Mouse (Mus musculus) right cerebral cortex, postnatal 25 days (tissue): Measurements from ENCODE around the gene Nrd1.

Source experiments
- DNase-seq: peaks from one replicate; pipeline ENCODE4 v3.0.0; 2022

Nrd1 gene

DNA sequence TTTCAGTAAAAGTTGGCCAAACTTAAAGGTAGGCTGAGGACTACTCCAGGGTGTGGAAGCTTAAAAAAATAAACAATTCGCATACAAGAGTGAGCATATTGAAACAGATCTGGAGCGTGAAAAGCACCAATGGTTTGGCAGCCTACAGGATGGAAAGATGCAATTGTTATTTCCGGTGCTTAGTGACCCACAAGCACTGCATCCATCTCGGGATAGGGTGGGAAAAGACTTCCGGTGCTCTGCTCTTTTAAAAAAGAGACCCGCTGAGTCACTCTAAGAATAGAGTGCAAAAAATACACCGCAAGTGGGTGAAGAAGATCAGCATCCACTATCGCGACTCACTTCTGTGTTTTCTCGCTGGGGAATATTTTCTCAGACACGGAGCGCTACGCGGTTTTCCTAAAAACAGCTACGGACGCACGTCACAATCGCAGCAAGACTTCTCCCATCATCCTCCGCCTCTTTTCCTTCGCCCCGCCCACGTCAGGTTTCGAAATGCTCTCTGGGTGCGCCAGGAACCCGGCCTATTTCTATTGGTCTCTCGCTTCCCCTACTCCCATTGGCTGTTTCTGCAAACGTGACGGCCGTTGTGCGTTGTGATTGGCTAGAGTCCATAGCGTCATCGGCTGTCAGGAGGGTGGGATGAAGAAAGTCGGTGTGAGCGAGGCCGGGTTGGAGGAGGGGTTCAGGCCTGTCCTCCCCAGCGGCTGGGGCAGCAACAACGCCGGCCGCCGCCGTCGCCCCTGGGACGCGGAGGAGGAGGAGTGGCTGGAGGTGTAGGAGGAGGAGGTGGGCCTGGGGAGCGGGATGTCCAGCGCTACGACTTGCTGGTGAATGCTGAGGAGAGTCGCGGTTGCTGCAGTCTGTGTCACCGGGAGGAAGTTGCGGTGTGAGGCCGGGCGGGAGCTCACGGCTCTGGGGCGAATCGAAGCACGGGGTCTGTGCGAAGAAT, at the start of gene Nrd1:
Gene Nrd1, plus strand, starts transcription at position 657 of the 952 bp plus-strand sequence.
- peak; percentile 99 for DNase-seq

DNA sequence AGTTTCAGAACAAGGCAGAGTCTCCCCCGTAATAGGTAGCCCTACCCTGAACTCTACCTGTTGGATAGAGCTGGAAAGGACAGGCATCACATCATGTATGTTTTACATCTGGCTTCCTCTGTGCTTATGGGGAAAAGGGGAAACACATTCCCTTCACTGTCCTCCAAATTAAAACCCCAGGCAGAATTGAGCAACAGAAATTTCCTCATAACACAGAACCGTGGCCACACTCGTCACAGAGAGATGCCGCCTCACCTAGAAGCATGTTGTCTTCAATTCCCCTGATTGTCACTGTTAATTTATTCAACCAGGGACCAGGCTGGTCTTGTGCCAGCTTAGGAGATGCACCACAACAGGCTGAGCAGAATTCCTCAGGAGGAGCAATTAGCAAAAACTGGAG, 48.8 kb upstream of the Nrd1 start:
- no peak for DNase-seq

DNA sequence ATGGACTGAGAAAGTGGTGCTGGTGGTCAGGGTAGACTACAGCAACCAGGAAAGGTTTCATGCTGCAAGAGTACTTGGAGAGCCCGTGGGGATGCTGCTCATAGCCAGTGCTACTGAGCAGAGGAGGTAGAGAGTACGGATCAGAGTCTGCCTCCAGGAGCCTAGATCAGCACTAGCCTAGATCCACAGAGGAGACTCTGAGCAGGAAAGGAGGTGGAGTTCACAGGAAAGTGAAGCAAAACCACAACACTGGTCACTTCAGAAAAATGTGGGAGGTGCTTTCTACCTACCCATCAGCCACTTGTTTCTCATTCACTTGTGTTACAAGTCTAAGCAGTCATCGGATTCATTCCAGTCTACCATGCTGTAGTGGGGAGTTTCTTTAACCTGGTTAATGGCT, 40.8 kb upstream of the Nrd1 start:
- no peak for DNase-seq

DNA sequence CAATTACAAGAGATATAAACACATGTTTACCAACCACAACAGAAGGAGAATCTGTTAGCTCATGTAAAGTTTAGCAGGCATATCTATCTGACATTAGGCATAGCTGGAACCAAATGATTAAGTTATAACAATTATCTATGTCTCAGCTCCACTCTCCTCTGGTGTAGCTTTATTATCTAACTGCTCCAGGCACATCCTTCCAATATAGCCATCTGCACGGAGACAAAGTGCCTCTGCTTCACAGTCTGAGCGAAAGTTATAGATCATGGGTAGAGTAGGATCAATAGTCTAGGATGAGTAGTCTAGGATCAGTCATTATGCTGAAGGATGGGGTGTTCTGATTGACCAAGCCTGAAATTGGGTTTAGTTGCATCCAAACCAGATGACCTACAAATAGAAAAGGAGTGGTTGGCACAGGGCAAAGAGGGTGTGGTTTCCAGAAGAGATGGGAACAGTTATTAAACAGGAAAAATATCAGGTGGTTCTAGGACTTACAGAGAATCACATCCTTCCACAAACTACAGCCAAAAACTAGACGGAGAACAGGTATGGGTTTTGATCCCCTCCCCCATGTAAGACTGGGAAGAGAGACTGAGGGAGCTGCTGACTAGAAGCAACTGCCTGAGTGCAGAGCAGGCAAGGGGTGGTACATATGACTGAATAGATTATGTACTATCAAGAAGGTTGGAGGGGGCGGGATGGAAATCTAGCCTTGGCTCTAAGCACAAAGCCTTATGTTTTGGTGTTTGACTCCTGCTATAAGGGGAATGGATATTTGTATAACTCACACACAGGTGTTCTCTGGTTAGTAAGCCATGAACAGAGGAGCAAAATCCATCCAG, 39.6 kb upstream of the Nrd1 start:
- no peak for DNase-seq

DNA sequence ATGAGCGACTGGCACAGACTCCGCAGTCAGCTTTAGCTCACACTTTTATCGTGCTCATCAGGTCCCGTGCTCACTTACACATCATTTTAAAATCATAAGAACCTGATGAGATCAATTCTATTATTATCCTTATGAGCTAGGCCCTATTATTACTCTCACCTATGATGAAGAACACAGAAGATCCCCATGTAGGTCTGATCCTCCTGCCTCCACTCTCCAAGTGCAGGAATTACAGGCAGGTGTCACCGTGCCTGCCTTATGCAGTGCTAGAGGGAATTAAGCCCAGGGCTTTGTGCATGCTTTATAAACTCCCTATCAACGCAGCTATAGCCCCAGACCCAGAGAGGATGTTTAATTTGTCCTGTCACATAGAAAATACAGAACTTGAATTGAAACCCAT, 37.4 kb upstream of the Nrd1 start:
- no peak for DNase-seq

DNA sequence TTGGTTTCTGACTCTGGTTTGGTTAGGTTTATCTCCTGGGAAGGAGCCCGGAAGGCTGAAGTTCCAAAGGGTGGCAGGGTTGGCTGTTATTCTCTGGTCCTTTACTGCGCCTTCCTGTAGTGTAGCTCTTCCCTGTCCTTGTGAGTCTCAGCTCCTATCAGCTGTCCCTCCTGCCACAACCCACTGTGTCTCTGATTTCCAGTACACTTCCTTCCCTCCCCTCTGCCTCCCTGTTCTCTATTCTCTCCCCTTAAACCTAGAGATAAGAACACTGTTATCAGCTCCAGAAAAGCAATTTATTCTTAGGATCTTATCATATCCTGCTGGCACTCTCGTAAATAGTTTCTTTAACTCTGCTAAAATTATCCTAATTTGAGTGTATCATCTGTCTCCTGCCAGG, 30.9 kb upstream of the Nrd1 start:
- DNase-seq = no peak

DNA sequence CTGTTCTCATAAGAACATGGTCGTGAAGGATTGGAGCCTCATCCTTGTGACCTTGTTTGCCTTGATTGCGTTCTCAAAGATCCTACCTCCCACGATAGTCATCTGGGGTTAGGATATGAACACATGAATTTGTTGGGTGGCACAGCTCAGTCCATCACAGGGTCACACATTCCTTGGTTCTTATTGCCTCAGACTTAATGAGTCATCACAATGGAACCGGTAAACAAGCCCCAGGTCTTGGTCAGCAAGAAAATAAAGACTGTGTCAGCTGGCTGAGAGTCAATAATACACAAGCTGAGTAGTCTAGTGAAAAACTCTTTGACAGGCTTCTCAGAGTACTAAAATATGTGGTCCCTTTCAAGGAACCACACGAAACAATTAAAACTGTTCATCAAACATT, 29.4 kb upstream of the Nrd1 start:
- no peak for DNase-seq

DNA sequence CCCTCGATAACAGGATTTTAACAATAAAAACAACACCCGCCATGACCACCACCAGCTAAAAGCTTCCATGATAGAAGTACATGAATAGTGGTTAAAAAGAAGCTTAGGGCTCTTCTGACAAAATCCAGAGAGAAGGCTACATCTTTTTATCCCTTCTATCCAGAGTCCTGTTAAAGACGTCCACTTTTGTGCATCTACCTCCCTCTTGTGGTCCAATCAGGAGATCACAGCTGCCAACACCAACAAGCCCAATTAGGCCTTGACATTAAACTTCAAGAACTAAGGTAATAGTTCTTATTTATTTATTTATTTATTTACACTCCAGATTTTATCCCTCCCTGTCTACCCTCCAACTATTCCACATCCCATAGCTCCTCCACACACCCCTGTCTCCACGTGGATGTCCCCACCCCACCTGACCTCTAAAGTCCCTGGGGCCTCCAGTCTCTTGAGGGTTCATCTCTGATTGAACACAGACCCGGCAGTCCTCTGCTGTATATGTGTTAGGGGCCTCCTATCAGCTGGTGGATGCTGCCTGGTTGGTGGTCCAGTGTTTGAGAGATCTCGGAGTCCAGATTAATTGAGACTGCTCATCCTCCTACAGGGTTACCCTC, 23.9 kb upstream of the Nrd1 start:
- DNase-seq = peak; percentile 42

DNA sequence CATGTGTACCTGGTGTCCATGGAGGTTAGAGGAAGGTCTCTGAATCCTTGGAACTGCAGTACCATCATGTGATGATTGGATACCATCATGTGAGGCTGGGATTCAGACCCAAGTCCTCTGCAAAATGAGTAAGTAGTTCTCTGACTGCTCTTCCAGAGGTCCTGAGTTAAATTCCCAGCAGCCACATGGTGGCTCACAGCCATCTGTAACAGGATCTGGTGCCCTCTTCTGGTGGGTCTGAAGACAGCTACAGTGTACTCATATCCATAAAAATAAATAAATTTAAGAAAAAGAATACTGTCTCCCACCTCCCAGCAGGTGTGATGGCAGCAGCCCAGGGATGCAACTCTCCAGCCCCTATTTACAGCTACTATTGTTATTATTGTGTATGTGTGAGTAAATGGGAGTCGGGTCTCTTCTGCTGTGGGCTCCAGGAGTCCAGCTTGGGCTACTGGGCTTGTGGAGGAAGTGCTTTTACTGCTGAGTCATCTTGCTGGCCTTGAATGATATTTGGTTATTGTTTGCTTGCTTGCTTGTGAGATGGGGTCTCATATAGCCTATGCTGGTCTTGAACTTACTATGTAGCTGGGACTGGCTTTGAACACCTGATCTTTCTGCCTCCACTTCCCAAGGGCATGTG, 13.5 kb upstream of the Nrd1 start:
- DNase-seq = no peak

DNA sequence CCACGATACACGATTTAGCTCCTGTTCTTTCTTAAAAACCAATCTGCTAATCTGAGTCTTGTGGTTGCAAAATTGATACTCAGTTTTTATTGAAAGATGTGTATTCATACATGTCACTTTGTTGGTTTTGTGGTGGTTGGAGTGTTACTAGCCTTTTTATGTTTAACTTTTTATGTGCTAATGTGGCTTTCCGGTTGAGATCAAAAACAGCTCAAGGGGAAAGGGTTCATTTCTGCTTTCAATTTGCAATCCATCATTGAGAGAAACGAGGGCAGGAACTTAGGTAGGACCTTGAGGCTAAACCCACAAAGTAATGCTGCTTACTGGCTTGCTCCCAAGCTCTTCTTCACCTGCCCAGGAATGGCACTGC, 13.0 kb upstream of the Nrd1 start:
- no peak for DNase-seq

DNA sequence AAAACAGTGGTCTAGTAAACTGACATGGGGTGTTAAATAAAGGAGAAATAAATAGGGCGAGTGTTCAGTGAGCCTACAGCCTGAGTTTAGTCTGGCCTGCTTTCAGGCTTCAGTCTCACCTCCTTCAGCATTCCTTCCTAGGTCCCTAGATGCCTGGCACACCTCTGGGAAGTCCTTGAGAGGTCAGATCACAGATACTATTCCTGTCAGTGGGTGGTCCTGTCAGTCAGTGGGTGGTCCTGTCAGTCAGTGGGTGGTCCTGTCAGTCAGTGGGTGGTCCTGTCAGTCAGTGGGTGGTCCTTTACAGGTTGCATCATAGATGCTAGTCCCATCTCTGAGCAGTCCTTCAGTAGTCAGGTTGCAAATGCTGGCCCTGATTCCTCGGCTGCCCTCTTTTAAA, 11.0 kb upstream of the Nrd1 start:
- no peak for DNase-seq

DNA sequence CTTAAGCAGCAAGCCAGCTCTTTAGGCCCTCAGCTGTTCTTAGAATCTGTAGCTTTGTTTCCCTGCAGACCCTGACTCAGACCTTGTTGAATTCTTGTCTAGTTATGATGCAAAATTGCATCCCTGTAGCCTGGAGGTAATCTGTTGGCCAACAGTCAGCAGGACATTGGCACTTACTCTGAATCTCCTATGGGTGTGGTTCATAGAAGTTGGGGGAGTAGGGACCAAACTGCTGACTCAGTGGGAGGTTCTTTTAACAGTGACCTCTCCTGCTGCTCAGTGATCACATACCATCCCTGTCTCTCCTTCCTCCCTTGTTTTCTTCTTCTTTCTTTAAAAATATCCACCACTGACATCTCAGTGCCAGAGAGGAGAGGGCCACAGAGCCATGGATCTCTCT, 10.4 kb upstream of the Nrd1 start:
- no peak for DNase-seq

DNA sequence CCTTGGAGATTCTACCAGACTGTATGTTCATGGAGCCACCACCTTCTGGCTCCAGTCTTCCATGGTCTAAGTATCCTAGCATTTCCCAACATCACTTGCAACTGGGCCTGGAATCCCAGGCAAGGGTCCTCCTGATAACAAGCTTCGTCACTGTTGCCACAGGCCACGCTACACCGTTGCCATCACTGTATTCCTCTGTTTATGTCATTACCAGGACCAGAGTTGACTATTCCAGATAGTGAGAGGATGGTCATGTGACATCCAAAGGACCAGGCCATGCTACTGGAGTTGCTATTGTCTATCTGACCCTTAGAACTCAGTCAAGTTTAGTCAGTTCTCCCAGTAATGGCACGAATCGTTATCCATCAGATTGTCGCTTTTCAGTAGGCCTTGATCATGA, 9.9 kb upstream of the Nrd1 start:
- no peak for DNase-seq

DNA sequence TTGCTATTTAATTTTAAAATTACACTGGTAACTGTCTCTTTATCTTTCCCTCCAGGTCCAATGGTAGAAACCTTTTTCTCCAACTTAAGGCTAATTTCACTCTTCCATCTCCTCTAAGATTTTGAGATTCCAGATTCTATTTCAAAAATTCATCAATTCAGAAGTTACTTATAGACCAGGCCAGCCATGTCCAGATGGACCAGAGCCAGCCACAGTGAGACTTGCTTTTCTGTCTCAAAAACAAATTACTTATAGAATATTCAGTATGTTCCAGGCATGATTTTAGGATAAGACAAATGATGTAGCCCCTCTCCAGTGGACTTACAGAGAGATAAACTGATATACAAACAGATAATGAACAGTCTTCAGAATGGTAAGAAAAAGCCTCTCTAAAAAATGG, 8.6 kb upstream of the Nrd1 start:
- no peak for DNase-seq

DNA sequence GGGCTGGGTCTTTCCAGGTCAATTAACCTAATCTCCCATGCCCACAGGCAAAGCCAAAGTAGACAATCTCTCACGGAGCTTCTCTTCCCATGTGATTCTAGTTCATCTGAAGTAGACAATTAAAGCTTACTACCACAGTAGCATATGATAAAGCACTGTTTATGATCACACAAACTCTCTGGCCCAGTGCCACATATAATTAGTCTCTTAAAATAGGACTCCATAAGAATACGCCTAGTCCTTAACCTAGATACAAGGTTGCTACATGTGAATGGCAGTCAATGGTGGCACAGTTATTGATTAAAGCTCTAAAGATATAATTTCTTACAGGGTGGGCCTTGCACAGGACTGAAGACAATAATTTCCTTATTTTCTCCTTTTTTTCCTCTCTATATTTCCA, 7.5 kb upstream of the Nrd1 start:
- DNase-seq = no peak

DNA sequence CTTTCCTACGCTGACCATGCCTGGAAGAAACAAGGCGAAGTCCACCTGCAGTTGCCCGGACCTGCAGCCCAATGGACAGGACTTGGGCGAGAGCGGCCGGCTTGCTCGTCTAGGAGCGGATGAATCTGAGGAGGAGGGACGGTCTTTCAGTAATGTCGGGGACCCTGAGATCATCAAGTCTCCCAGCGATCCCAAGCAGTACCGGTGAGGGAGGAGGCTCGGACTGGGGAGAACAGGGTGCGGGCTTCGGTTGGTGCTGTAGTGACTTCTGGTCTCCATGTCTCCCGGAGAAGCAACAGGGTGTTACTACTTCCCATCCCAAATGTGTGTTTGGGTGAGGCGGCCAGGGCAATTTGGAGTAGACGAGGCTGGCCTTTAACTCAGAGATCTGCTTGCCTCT, 506 bp downstream of the Nrd1 start:
- no peak for DNase-seq

DNA sequence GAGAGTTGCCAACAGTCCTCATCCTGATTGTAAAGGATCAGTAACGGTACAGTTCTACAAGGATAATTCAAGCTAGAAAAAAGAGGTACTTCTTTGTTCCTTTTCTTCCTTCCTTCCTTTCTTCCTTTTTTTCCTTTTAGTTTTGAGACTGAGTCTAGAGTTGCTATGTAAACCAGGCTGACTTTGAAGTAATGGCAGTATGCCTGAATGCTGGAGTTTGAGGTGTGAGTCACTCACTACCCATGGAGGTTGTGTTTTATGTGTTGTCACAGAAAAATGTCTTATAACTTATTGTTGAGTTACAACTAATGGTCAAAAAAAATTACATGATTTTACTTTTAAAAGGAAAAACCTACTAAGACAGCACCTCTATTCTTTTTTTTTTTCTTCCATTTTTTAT, 7.6 kb downstream of the Nrd1 start:
- no peak for DNase-seq

DNA sequence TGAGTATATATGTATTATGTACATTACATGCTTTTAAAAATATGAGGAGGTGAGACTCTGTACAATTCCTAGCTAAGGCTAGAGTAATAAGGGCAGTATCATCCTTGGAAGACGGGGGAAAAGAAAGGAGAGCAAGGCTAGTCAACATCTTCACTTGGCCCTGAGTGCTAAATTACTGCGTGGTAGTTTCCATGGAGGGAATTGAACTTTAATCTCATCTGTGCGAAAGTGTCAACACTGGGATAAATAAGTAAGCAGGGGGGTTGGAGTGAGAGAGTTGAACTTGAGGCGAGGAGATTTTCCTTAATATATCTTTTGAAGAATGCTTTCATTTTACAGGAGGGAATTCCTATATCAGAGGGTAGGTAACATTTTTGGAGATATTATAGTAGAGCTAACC, 13.6 kb downstream of the Nrd1 start:
- DNase-seq = no peak

DNA sequence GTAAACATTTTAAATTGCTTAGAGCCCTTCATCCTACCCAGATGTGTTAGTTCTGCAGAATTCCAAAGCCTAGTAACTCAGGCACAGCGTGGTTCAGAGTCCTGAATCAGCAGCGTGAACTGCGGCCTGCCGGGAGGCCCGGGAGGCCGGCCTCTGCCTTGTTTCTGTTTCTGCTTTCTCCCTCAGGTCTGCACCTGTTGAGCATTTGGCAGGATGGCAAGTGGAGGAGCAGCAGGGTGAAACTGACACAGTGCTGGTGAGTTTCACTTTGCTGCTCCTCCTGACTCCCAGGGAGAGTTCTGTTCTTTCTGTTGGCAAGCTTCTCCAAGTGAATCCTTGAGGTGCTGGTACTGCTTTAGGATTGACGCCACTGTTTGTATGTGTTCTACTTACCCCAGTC, 17.0 kb downstream of the Nrd1 start:
- DNase-seq = no peak

DNA sequence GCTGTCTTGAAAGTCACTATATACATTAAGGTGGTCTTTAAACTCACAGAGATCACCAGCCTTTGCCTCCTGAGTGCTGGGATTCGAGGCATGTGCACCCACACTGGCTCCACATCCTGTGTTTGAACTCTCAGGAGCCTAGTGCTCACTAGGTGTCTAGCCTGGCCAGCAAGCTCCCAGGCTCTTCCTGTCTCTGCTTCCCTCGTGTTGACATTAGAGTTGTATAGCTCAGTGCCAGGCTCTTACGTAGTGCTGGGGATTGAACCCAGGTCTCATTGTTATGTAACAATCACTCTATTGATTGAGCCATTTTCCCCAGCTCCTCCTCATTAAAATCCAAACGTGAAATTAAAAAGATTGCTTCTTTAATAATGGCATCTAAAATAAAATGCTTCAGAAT, 18.8 kb downstream of the Nrd1 start:
- DNase-seq = no peak

DNA sequence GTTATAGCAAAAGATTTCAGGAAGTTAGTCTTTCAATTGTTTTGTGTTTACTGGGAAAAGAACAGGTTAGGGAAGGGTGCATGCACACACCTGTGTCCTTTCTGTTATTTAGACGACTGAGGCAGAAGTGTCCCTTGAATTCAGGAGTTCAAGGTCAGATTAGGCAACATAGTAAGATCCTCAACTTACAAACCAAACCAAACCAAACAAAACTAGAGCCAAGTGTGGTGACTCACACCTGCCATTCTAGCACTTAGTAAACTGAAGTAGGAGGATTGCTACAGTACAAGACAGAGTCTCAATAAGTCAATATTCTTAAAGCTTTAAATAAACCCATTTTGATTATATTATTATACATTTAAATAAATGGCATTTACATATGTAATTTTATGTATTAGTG, 21.5 kb downstream of the Nrd1 start:
- no peak for DNase-seq

DNA sequence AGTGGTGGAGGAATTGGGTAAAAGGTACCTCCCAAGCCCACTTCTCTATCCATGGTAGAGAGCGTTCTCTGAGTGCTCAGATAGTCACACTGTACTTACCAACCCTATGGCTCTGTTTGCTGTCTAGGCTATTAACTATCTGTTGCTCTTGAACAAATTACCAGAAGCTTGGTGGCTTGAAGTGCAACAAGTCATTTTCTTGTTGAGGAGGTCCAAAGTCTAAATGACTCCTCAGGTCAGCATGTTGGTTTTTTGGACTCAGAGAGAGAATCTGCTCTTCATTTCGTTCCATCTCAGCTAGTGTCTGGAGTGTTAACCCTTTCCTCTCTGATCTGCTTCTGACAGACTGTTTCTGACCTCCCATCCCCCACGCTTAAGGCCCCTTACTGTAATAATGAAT, 24.6 kb downstream of the Nrd1 start:
- no peak for DNase-seq

DNA sequence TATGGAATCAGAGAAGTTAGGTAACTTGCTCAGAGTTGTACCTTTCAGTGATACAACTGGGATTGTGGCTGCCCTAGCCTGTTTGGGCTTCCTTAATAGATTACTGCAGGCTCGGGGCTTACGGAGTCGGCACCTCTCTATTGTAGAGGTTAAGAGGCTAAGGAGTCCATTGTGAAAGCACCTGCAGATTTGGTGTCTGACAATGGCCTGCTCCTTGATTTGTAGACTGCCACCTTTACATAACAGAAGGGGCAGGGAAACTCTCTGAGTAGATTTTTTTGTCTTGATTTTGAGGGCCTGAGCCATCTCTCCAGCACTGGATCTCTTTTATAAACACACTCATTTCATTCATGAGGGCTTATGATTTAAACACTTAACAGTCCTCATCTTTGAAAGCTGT, 26.1 kb downstream of the Nrd1 start:
- DNase-seq = no peak
